Mouse (Mus musculus) lung, postnatal 0 days (tissue): Measurements from ENCODE around the gene Dgkb.

Experiments used
- CTCF ChIP-seq: IDR thresholded peaks from 2 replicates; pipeline ENCODE4 v1.5.1; 2016; ENCODE audit warnings: antibody characterized with exemption, mild to moderate bottlenecking
- EP300 ChIP-seq: IDR thresholded peaks from 2 replicates; pipeline ENCODE4 v1.6.1; 2016; ENCODE audit warnings: antibody characterized with exemption, mild to moderate bottlenecking, control low read depth

GRCm38 (mm10) chr12:38579191-38579817, 761.8 kb downstream of the Dgkb start:
- TF ChIP-seq CTCF, result no peak
- TF ChIP-seq EP300, result no peak
